Mouse (Mus musculus): ENCODE measurements at regions not wholly inside any gene's neighbourhood (a gene's known extent, or its start where the extent isn't known, plus 50 kb on each side); places are given as distances from the start of the nearest gene placed in this dataset.

DNA sequence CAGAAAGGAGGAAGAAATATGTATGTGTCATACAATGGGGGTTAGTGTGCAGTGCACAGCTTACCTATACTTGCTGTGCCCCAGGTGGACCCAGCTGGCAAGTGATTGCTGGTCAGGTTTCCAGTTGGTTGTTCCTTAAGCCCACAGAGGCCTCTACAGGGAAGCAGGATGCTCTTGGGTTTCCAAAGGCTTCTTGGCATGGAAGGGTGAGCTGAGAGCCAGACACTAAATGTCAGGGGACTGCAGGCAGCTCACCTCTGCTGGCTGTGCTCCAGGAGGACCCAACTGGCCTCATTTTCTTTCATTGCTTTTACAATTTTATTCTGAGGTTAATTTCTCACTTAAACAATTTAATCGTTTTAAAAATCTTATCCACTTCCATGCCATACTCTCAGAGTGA, 108.1 kb downstream of the Gm10184 start:
- no peak for DNase-seq (ENCODE audit: low read depth, low spot score)

DNA sequence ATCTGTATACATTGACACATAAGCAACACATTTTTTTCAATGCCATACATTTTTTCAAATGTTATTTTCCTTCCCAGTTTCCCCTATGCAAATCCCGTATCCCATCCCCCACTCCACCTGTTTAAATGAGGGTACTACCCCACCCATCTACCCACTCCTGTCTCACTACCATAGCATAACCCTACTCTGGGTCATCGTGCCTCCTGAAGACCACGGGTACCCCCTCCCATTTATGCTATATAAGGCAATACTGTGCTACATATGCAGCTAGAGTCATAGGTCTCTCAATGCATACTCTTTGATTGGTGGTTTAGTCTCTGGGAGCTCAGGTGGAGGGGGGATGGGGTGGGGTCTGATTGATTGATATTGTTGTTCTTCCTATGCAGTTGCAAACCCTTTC, 132.7 kb downstream of the Gm10184 start:
- no peak for DNase-seq (ENCODE audit: low read depth, low spot score)

DNA sequence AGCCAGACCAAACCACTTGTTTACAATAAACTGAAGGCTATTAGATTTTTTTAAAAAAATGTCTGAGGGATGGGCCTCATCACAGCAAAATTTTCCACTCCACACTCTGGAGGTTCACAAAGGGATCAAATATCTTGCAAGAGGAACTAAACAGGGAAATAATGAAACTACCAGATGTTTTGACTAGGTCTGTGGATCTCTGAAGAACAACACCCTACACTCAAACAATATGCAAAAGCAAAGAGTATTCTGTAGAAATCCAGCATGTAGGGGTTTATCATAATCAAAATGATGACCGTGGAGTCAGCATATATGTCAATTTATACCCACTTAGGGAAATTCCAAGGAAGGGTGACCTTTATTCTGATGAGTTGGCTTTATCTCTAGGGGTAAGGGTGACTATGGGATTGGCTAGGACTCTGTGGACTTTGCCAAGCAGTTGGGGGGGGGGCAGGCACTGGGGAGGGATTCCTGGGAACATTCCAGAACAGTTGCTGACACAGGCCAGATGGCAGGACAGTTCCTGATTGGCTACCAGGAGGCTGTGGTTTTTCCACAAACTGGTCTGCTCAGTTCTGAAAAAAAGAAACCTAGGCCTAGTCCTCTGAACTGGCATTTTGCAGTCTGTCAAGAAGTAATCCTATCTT, 143.9 kb downstream of the Gm10184 start:
- DNase-seq (ENCODE audit: low read depth, low spot score): no peak

DNA sequence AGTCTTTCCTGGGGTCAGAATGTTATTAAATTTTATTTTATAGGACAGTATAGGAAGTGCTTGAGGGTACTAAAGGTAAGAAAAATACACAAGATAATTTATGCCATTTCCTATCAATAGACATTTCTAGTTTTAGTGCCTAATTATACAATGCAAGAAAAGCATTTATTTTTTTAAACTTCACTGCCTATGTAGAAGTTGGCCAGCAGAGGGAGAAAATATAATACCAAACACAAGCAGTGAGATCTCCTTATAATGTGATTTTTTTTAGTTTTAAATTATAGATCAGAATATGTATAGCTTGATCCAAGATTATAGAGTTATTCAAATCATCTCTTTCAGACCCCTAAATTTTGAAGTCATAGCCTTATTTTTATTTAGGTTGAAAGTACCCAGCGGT, 172.8 kb downstream of the Gm10184 start:
- DNase-seq (ENCODE audit: low read depth, low spot score): no peak

DNA sequence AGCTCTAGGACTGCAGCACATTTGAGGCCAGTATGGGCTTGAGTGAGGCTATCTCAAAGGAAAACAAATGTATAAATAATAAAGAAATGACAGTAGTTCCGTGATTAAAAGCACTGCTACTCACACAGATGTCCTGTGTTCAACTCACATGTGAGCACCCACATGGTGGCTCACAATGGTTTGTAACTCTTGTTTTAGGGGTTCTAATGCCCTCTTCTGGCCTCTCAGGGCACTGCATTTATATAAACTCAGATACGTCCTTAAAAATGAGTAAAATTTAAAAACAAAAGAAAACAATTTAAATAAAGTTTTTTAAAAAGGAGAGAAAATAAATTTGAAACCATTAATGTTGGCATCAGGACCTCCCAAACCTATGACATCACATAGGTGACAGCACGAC, 184.7 kb downstream of the Gm10184 start:
- DNase-seq (ENCODE audit: low read depth, low spot score): no peak

DNA sequence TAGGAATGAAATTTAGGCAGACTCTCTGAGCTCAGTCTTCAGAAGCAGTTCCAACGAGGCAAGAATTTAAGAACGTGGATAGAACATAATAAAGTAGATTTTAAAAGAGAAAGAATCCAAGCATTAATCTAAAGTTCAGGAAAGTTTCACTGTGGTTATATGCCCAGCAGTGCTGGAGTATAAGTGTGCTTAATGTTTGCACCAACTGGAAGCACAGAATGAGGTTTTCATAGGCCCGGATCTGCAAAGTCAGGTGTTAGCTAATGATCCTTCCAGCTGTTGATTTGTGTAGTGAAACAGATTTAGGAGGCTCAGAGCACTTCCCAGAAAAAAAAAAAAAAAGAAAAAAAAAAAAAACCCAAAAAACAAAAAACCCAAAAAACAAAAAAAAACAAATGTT, 228.5 kb downstream of the Gm10184 start:
- DNase-seq (ENCODE audit: low read depth, low spot score): no peak

DNA sequence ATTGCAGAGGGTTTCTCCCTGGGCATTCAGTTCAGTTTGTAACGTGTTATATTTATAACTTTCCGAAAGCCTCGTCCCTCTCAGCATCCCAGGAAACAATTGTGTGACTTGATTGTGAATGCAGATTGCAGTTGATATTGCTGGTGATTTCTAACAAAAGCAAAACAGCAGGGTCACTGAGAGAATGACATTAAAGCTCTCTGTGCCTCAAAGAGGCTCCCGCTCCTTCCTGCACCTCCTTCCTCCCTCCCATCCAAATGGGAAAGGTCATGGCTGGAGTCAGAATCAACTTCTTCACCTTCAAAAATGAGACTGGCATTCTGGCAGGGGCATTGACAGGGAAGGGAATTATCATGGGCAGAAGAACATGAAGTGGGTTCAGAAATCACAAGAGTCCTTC, 251.9 kb downstream of the Gm10184 start:
- no peak for DNase-seq (ENCODE audit: low read depth, low spot score)

DNA sequence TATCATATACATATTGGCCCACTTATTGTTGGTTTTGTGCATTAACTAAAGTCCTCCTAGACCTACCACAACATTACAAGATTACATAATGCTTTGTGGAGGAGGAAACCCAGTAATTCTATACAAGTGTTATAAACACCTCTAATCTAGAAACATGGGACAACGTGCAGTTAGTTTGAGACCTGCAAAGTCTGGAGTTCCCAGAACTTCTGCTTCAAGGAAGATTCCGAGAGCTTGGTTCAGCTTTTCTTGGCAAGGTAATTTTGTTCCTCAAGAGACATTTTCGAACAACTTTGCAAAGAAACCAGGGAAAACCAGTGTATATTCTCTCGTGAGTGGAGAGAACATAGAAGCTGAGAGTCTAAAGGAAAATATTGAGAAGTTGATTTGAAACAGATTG, 254.0 kb downstream of the Gm10184 start:
- DNase-seq (ENCODE audit: low read depth, low spot score): no peak

DNA sequence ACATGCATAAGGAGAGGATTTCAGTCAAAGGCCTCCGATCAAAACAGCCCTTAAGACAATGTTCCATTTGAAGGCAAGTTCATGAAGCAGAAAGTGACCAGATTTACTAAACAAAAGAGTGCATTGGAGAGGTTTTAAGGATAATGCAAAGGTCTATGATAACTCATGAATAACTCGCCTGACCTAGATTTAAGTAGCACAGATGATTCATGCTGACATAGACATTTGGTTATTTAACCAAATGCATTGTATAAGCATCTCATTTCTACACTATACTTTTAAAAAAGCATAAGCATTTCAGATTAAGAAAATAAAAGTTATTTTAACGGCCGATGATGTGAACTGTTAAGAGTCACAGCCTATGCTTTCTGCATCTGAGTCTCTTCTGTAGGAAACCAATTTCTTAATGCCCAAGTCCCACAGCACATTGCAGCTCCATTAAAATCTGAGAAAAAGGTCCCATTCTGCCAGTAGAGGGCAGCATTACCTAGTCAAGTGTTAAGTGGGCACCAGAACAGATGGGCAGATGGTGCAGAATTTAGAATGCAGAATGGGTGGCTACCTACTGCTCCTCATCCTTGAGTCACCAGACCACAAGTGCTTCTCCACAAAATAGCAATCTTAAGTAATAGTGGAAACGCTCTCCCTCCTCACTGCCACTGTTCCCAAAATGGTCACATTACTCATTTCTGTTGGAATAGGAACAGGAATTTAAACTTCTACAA, 256.0 kb downstream of the Gm10184 start:
- peak; percentile 61 for DNase-seq (ENCODE audit: low read depth, low spot score)

DNA sequence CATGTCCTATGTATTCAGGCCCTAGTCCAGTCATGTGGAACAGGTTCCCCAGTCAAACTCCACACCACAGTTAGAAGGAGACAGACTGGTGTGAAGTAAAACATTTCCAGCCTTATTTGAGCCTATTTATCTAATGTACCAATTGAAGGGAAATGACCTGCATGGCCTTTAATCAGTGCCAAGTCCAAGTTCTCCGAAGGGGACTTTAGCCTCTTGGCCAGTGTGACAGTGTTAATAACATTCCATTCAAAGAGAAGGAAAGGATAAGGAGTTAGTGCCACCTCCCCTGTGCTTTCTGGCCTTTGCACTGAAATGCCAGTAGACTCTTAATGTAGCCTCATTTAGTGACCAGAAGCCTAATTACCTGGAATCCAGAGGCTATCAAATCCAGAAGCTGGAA, 264.2 kb downstream of the Gm10184 start:
- DNase-seq (ENCODE audit: low read depth, low spot score): no peak
